Mouse (Mus musculus): Measurements from ENCODE around the gene Mrpl22. TPM values are rescaled to one million over a fixed set of nuclear protein-coding genes. Genes with fewer than 3 reads are reported as not detected.
A peak's percentile ranks its signal among the peaks of the same experiment; 100 is the strongest.
"Not testable (repeated sequence)": the region's sequence is repeated elsewhere in the genome, so short reads cannot be mapped to it uniquely, and the experiment has no call there.

Gene Mrpl22
- total RNA-seq, 2 experiments from 2014 or later = 50.1 to 54.3 TPM

- no peak for DNase-seq
These were observed 12.1 kb downstream of the Mrpl22 start for GRCm38 (mm10) chr11:58183579-58183978.

GRCm38 (mm10) chr11:58189675-58190074, 18.2 kb downstream of the Mrpl22 start:
- DNase-seq = no peak

- DNase-seq = peak; percentile 29
These were observed 21.9 kb downstream of the Mrpl22 start for GRCm38 (mm10) chr11:58193326-58193725.

- no peak for DNase-seq
These were observed 22.5 kb downstream of the Mrpl22 start for GRCm38 (mm10) chr11:58193860-58194520.

GRCm38 (mm10) chr11:58198663-58199062, 27.2 kb downstream of the Mrpl22 start:
- no peak for DNase-seq

GRCm38 (mm10) chr11:58199229-58200037, 28.0 kb downstream of the Mrpl22 start, which contains the start of the genes Igtp and Irgm2:
Gene Igtp, plus strand, starts transcription at chr11:58199556.
Gene Irgm2, plus strand, starts transcription at chr11:58199618.
- DNase-seq = peak; percentile 80

GRCm38 (mm10) chr11:58200226-58200625, 28.8 kb downstream of the Mrpl22 start:
- DNase-seq = no peak

- DNase-seq = peak; percentile 27
These were observed 29.6 kb downstream of the Mrpl22 start for GRCm38 (mm10) chr11:58201052-58201451.

GRCm38 (mm10) chr11:58210321-58210886, 38.9 kb downstream of the Mrpl22 start:
- DNase-seq = no peak

- DNase-seq = no peak
These were observed 39.7 kb downstream of the Mrpl22 start for GRCm38 (mm10) chr11:58211062-58211681.

- no peak for DNase-seq
These were observed 40.2 kb downstream of the Mrpl22 start for GRCm38 (mm10) chr11:58211682-58212067.

GRCm38 (mm10) chr11:58213673-58214342, 42.3 kb downstream of the Mrpl22 start:
- no peak for DNase-seq

- peak; percentile 85 for DNase-seq
These were observed 43.1 kb downstream of the Mrpl22 start for GRCm38 (mm10) chr11:58214391-58215048.

- DNase-seq = not testable (repeated sequence)
These were observed 43.6 kb downstream of the Mrpl22 start for GRCm38 (mm10) chr11:58215049-58215430.

GRCm38 (mm10) chr11:58215814-58216213, 44.4 kb downstream of the Mrpl22 start:
- no peak for DNase-seq

GRCm38 (mm10) chr11:58216823-58217222, 45.4 kb downstream of the Mrpl22 start:
- DNase-seq = no peak

- DNase-seq = peak; percentile 69
These were observed 52.3 kb downstream of the Mrpl22 start for GRCm38 (mm10) chr11:58223751-58224150.

- DNase-seq = no peak
These were observed 52.9 kb downstream of the Mrpl22 start for GRCm38 (mm10) chr11:58224313-58224712.

- DNase-seq = not testable (repeated sequence)
These were observed 53.4 kb downstream of the Mrpl22 start for GRCm38 (mm10) chr11:58224872-58225271.

- peak; percentile 87 for DNase-seq
These were observed 54.2 kb downstream of the Mrpl22 start for GRCm38 (mm10) chr11:58225655-58226054.

- DNase-seq = no peak
These were observed 55.0 kb downstream of the Mrpl22 start for GRCm38 (mm10) chr11:58226425-58226824.

- DNase-seq = not testable (repeated sequence)
These were observed 56.6 kb downstream of the Mrpl22 start for GRCm38 (mm10) chr11:58228021-58228420.
